Mouse (Mus musculus) forebrain, postnatal 0 days (tissue): ENCODE results near the gene Snx21. TPM values are rescaled to one million over a fixed set of nuclear protein-coding genes. Genes with fewer than 3 reads are reported as not detected.
A peak's percentile ranks its signal among the peaks of the same experiment; 100 is the strongest.

ENCODE experiments used
- ATAC-seq: fragments of 200-750 bp; cut with Nextera tagmentation; 2 replicates; pipeline ENCODE4 v1.8.0; 2017; ENCODE audit warnings: mild to moderate bottlenecking, moderate library complexity
- DNase-seq: peaks from one replicate; pipeline ENCODE4 v3.0.0-alpha.2; 2015
- H3K27ac ChIP-seq: fragments of 300-500 bp; sonication (generic); 2 replicates; pipeline ENCODE4 v1.5.1; 2014; ENCODE audit warnings: low read depth, mild to moderate bottlenecking, antibody characterized with exemption, low read length, moderate library complexity, mixed read lengths
- H3K27me3 ChIP-seq: fragments of 300-500 bp; sonication (generic); 2 replicates; pipeline ENCODE4 v1.6.1; 2014; ENCODE audit warnings: mild to moderate bottlenecking, low read length, mixed read lengths; ENCODE audit not compliant: insufficient read depth
- H3K36me3 ChIP-seq: fragments of 300-500 bp; sonication (generic); 2 replicates; pipeline ENCODE4 v1.6.1; 2014; ENCODE audit warnings: mild to moderate bottlenecking, moderate library complexity; ENCODE audit not compliant: insufficient read depth
- H3K4me1 ChIP-seq: fragments of 300-500 bp; sonication (generic); 2 replicates; pipeline ENCODE4 v1.6.1; 2014; ENCODE audit warnings: antibody characterized with exemption; ENCODE audit not compliant: insufficient read depth
- H3K4me2 ChIP-seq: fragments of 300-500 bp; sonication (generic); 2 replicates; pipeline ENCODE4 v1.6.1; 2014; ENCODE audit warnings: low read depth, mild to moderate bottlenecking, moderate library complexity
- H3K4me3 ChIP-seq: fragments of 300-500 bp; sonication (generic); 2 replicates; pipeline ENCODE4 v1.5.1; 2014; ENCODE audit warnings: low read depth, low read length, mixed read lengths
- H3K9ac ChIP-seq: fragments of 300-500 bp; sonication (generic); 2 replicates; pipeline ENCODE4 v1.6.1; 2014; ENCODE audit warnings: mild to moderate bottlenecking
- H3K9me3 ChIP-seq: fragments of 300-500 bp; sonication (generic); 2 replicates; pipeline ENCODE4 v1.6.1; 2016; ENCODE audit warnings: low read length
- CTCF ChIP-seq: sonication (generic); IDR thresholded peaks from 2 replicates; pipeline ENCODE4 v1.5.1; 2016; ENCODE audit warnings: antibody characterized with exemption, control low read depth, low read depth
- WGBS: fragments of 180-500 bp; shearing (Covaris S2); extraction: QIAGEN DNeasy Blood & Tissue Kit; methylation state at CpG from one replicate; pipeline ENCODE4 v1.1.7; 2014; 5-methylcytosine and 5-hydroxymethylcytosine counted together
- polyA plus RNA-seq: library from polyadenylated mRNA; unstranded; fragments of >200 nt; fragmentation: Nextera tagmentation; extraction: Ambion mirVana; gene quantifications from 2 replicates; pipeline ENCODE4 v1.2.1, GENCODE M21; 2015
- total RNA-seq: library from RNA; depleted of rRNA; stranded (reverse); fragments of >200 nt; gene quantifications from 2 replicates; pipeline ENCODE4 v1.2.3, GENCODE M21; 2014

Gene Snx21
- total and polyA plus RNA-seq, 2 experiments from 2014 or later: 50.2 to 72.0 TPM

DNA sequence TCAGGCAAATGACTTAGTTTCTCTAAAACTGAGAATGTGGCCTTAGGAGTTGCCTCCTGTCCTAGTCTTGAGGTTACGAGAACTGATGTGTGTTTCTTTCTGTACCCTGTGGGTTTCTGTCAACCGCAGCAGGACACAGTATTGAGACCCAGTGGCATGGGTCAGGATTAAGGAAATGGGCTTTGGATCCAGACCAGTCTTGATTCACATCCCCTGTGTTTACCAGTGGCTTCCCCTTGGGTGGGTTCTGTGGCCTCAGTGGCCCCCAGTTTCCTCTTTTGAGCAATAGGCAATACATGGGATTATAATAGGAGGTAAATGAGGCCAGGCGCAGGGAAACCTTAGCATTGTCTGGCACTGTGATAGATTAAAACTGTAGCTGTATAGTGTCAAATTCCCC is 1.4 kb downstream of the Snx21 start:
- H3K27ac ChIP-seq: no peak overlapping the region
- DNase-seq: no peak
- TF ChIP-seq CTCF: no peak
- H3K4me3 ChIP-seq: peak overlapping the region; percentile 76
- peak overlapping the region; percentile 89 for H3K4me2 ChIP-seq
- H3K27me3 ChIP-seq: no peaks in the 10 kb centered on the region
- ATAC-seq: no peak
- no peaks in the 10 kb centered on the region for H3K9me3 ChIP-seq
- peaks cover 4% of the 10 kb centered on the region for H3K4me1 ChIP-seq
- H3K9ac ChIP-seq: no peak overlapping the region; the same call in 1 of the 2 replicates
- peaks cover 18% of the 10 kb centered on the region for H3K36me3 ChIP-seq
- 88% methylated on average over 3 of the region's 3 CpGs for WGBS

DNA sequence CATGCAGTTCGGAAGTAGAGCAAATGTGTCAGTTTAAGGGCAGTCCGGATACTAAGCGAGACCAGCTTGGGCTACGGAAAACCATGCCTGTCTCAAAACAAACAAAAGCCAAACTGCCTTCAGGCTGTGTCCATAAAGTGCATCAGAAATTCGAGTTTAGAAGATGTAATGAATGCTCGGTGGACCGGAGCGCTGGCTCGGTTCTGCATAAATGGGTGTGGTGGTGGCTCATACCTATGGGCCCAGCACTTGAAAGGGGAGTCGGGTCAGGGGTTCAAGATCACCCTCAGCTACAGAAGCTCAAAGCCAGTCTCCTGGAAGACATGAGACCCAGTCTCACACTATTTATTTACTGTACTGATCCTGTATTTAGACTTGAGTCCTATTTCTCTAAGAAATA is 2.2 kb downstream of the Snx21 start:
- TF ChIP-seq CTCF: no peak
- Histone ChIP-seq H3K36me3 (peaks cover 25% of the 10 kb centered on the region), H3K9me3 (no peaks in the 10 kb centered on the region), H3K4me3 (no peak overlapping the region), H3K9ac (no peak overlapping the region), H3K4me1 (peaks cover 4% of the 10 kb centered on the region), H3K27ac (no peak overlapping the region), H3K27me3 (no peaks in the 10 kb centered on the region), H3K4me2 (no peak overlapping the region)
- DNase-seq: no peak
- no peak for ATAC-seq
- WGBS: 87% methylated on average over 10 of the region's 10 CpGs

DNA sequence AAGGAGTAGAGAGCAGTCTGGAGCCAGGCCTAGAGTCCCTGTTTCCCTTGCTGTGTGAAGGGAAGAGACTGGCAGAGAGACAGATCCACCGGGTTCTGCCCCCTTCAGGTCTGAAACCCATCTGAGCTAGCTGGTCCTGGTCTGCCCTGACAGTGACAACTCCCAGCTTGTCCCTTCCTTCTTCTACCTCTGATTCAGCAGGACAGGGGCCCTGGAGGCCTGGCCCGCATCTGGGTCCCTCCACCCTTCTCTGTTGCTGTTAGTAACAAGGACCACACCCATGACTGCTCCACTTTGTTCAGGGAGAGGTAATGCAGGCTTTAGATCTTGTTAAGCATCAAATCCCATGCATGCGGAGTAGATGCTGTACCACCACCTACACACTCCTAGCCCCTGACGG is 2.8 kb downstream of the Snx21 start:
- DNase-seq (no peak), ATAC-seq (no peak)
- Histone ChIP-seq H3K9ac (0 out of 2 replicates have a peak overlapping the region, but pooled peaks have one; percentile 26), H3K36me3 (peaks cover 32% of the 10 kb centered on the region), H3K4me3 (no peak overlapping the region), H3K27ac (no peak overlapping the region), H3K4me2 (no peak overlapping the region), H3K9me3 (no peaks in the 10 kb centered on the region), H3K4me1 (peaks cover 4% of the 10 kb centered on the region), H3K27me3 (no peaks in the 10 kb centered on the region)
- no peak for TF ChIP-seq CTCF
- 70% methylated on average over 4 of the region's 4 CpGs for WGBS

DNA sequence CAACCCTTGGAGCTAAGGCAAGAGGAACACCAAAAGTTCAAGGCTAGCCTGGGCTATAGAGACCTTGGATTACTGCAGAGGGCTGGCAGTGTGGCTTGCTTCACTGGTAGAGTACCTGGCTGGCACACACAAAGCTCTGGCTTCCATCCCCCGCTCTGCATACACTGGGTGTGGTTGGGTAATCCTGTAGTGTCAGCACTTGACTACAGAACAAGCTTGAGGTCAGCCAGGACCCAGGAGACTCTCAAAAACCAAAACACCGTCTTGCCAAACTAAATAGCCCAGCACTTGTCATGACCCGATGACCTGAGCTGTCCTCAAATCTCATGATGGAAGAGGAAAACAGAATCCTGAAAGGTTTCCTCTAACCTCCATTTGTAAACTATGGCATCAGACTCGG is 4.8 kb downstream of the Snx21 start:
- TF ChIP-seq CTCF: no peak
- WGBS: 90% methylated on average over 4 of the region's 4 CpGs

DNA sequence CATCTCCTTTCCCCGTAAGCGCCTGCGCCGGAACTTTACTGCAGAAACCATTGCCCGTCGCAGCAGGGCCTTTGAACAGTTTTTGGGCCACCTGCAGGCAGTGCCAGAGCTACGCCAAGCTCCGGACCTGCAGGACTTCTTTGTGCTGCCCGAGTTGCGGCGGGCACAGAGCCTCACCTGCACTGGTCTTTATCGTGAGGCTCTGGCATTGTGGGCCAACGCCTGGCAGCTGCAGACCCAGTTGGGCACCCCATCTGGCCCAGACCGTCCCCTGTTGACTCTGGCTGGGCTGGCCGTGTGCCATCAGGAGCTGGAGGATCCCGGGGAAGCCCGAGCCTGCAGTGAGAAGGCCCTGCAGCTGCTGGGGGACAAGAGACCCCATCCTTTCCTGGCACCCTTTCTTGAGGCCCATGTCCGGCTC is 6.2 kb downstream of the Snx21 start:
- 84% methylated on average over 18 of the region's 18 CpGs for WGBS
- peaks cover 55% of the 10 kb centered on the region for H3K36me3 ChIP-seq
- no peak for DNase-seq

More for the DNA sequence above, 4.8 kb downstream of the Snx21 start:
- no peaks in the 10 kb centered on the region; the same call in 1 of the 2 replicates for H3K4me1 ChIP-seq
- H3K9me3 ChIP-seq: no peaks in the 10 kb centered on the region
- H3K36me3 ChIP-seq: peaks cover 44% of the 10 kb centered on the region
- no peak overlapping the region for H3K9ac ChIP-seq
- no peak for DNase-seq
- H3K4me3 ChIP-seq: no peak overlapping the region
- no peak overlapping the region for H3K4me2 ChIP-seq
- no peak overlapping the region for H3K27ac ChIP-seq
- no peak for ATAC-seq
- H3K27me3 ChIP-seq: no peaks in the 10 kb centered on the region

DNA sequence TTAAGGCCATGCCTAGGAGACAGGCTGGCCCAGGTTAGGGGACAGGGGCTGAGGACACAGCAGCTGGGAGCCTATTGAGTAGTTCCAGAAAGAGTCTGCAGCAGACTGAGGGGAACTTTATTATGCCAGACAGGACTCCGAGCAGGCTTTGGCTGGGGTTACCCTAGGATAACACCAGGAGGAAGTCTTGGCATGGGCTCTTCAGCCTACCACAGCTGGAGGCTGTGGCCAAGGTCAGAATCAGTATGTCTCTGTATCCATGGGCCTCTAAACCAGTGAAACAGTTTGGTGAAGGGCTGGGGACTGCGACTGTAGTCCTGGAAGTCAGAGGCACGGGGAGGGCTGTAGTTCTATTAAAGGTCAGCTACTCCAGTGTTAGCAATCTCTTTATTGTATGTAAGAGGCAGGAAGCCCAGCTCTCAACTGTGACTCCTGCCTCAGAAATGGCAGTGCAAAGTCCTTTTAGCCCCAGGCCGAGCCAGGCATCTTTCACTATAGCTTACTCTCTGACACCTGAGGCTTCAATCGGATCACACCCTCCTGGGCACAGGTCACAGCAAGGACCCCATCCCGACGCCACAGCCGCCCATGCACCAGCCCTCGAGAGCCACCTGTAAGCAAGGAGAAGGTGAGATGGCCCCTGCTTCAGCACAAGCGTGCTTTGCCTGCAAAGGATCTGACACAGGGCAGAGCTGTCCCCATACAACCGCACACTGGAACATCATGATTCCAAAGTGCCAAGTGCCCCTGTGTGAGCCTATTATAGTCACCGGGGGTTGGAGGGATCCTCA is 7.0 kb downstream of the Snx21 start:
- no peak for DNase-seq
- peaks cover 58% of the 10 kb centered on the region for H3K36me3 ChIP-seq
- H3K9me3 ChIP-seq: no peaks in the 10 kb centered on the region
- WGBS: 93% methylated on average over 12 of the region's 12 CpGs
- no peak overlapping the region for H3K4me2 ChIP-seq
- no peak overlapping the region for H3K27ac ChIP-seq
- H3K27me3 ChIP-seq: no peaks in the 10 kb centered on the region
- no peaks in the 10 kb centered on the region for H3K4me1 ChIP-seq
- TF ChIP-seq CTCF: no peak
- ATAC-seq: no peak
- no peak overlapping the region for H3K9ac ChIP-seq
- H3K4me3 ChIP-seq: no peak overlapping the region

More for the DNA sequence above, 6.2 kb downstream of the Snx21 start:
- no peak for TF ChIP-seq CTCF
- no peaks in the 10 kb centered on the region for H3K9me3 ChIP-seq
- no peaks in the 10 kb centered on the region; the same call in 1 of the 2 replicates for H3K4me1 ChIP-seq
- no peak overlapping the region for H3K4me2 ChIP-seq
- H3K4me3 ChIP-seq: no peak overlapping the region
- no peak for ATAC-seq
- H3K9ac ChIP-seq: no peak overlapping the region
- H3K27me3 ChIP-seq: no peaks in the 10 kb centered on the region
- no peak overlapping the region for H3K27ac ChIP-seq

DNA sequence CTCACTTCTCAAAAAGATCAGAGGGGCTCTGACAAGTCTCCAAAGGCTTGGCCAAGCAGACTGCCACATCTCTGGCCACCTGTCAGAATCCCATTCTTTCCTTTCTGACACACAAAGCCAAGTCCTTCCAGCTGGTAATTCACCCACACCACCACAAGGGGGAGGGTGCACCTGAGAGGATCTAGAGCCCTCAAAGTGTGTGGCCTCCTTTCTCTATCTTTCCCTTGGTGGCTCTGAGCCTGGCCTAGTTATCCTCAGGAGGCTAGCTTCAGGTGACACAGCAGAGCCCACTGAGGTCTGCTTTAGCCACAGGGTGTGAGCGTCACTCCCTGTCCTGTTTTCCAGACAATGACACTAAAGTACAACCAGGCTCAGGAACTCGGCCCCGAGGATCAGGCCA is 7.6 kb downstream of the Snx21 start:
- Histone ChIP-seq H3K27me3 (no peaks in the 10 kb centered on the region), H3K4me3 (no peak overlapping the region), H3K36me3 (peaks cover 62% of the 10 kb centered on the region), H3K4me2 (no peak overlapping the region), H3K4me1 (no peaks in the 10 kb centered on the region), H3K9me3 (no peaks in the 10 kb centered on the region), H3K27ac (no peak overlapping the region), H3K9ac (no peak overlapping the region)
- peak; percentile 73 for TF ChIP-seq CTCF
- ATAC-seq: peak; percentile 15; the same call in 1 of the 2 replicates
- 81% methylated on average over 3 of the region's 3 CpGs for WGBS
- no peak for DNase-seq
